Mouse (Mus musculus): ENCODE results near the gene Dad1. TPM values are rescaled to one million over a fixed set of nuclear protein-coding genes. Genes with fewer than 3 reads are reported as not detected.

Dad1 gene
- polyA plus RNA-seq, 1 experiment from 2014 or later = 466 TPM

GRCm38 (mm10) chr14:54214901-54215300 lies 39.0 kb downstream of the Dad1 start:
- H3K4me1 ChIP-seq (ENCODE audit: insufficient read depth, low read depth, low read length) = no peaks in the 10 kb centered on the region
- no peak for DNase-seq (ENCODE audit: low spot score)
- H3K9ac ChIP-seq (replicated peaks; ENCODE audit: low read depth) = no peak overlapping the region
- no peak for ATAC-seq
- H3K4me3 ChIP-seq (ENCODE audit: low read depth, low read length) = no peak overlapping the region
- TF ChIP-seq EP300 (IDR thresholded peaks at IDR 0.05) = no peak
- TF ChIP-seq CTCF (IDR thresholded peaks at IDR 0.05) = no peak
- no peak overlapping the region for H3K27ac ChIP-seq (ENCODE audit: low read length)
- 47% methylated on average over 10 of the region's 10 CpGs for WGBS
- H3K9me3 ChIP-seq (ENCODE audit: low read length) = no peaks in the 10 kb centered on the region
- no peaks in the 10 kb centered on the region for H3K36me3 ChIP-seq (ENCODE audit: insufficient read depth, low read length)
- no peaks in the 10 kb centered on the region for H3K27me3 ChIP-seq (replicated peaks; ENCODE audit: insufficient read depth, low read length)
- H3K4me2 ChIP-seq (replicated peaks; ENCODE audit: low read depth, low read length) = no peak overlapping the region

- Histone ChIP-seq H3K4me1 (ENCODE audit: insufficient read depth, low read depth, low read length) (no peaks in the 10 kb centered on the region), H3K27me3 (replicated peaks; ENCODE audit: insufficient read depth, low read length) (no peaks in the 10 kb centered on the region), H3K36me3 (ENCODE audit: insufficient read depth, low read length) (no peaks in the 10 kb centered on the region), H3K9ac (replicated peaks; ENCODE audit: low read depth) (no peak overlapping the region), H3K4me3 (ENCODE audit: low read depth, low read length) (no peak overlapping the region), H3K9me3 (ENCODE audit: low read length) (no peaks in the 10 kb centered on the region), H3K4me2 (replicated peaks; ENCODE audit: low read depth, low read length) (no peak overlapping the region), H3K27ac (ENCODE audit: low read length) (no peak overlapping the region)
- no peak for DNase-seq (ENCODE audit: low spot score)
- WGBS = 11% methylated on average over 2 of the region's 2 CpGs
- ATAC-seq = no peak
- TF ChIP-seq CTCF (IDR thresholded peaks at IDR 0.05) = no peak
- TF ChIP-seq EP300 (IDR thresholded peaks at IDR 0.05) = no peak
Observed at GRCm38 (mm10) chr14:54214477-54214876, 39.4 kb downstream of the Dad1 start.

- no peak for TF ChIP-seq CTCF (IDR thresholded peaks at IDR 0.05)
- TF ChIP-seq EP300 (IDR thresholded peaks at IDR 0.05) = no peak
- ATAC-seq (no peak), DNase-seq (ENCODE audit: low spot score) (no peak)
- H3K36me3 ChIP-seq (ENCODE audit: insufficient read depth, low read length) = no peaks in the 10 kb centered on the region
- 84% methylated on average over 2 of the region's 2 CpGs for WGBS
- H3K4me3 ChIP-seq (ENCODE audit: low read depth, low read length) = no peak overlapping the region
- H3K27me3 ChIP-seq (replicated peaks; ENCODE audit: insufficient read depth, low read length) = no peaks in the 10 kb centered on the region
- no peak overlapping the region for H3K9ac ChIP-seq (replicated peaks; ENCODE audit: low read depth)
- no peaks in the 10 kb centered on the region for H3K4me1 ChIP-seq (ENCODE audit: insufficient read depth, low read depth, low read length)
- H3K9me3 ChIP-seq (ENCODE audit: low read length) = no peaks in the 10 kb centered on the region
- no peak overlapping the region for H3K4me2 ChIP-seq (replicated peaks; ENCODE audit: low read depth, low read length)
- H3K27ac ChIP-seq (ENCODE audit: low read length) = no peak overlapping the region
Observed at GRCm38 (mm10) chr14:54213734-54214133, 40.2 kb downstream of the Dad1 start.

GRCm38 (mm10) chr14:54211755-54212154 lies 42.1 kb downstream of the Dad1 start:
- 79% methylated on average over 5 of the region's 5 CpGs for WGBS
- H3K27ac ChIP-seq (ENCODE audit: low read length) = no peak overlapping the region
- ATAC-seq = no peak
- H3K36me3 ChIP-seq (ENCODE audit: insufficient read depth, low read length) = no peaks in the 10 kb centered on the region
- H3K9me3 ChIP-seq (ENCODE audit: low read length) = no peaks in the 10 kb centered on the region
- H3K9ac ChIP-seq (replicated peaks; ENCODE audit: low read depth) = no peak overlapping the region
- H3K4me1 ChIP-seq (ENCODE audit: insufficient read depth, low read depth, low read length) = no peaks in the 10 kb centered on the region
- TF ChIP-seq EP300 (IDR thresholded peaks at IDR 0.05) (no peak), CTCF (IDR thresholded peaks at IDR 0.05) (no peak)
- no peak overlapping the region for H3K4me3 ChIP-seq (ENCODE audit: low read depth, low read length)
- no peak overlapping the region for H3K4me2 ChIP-seq (replicated peaks; ENCODE audit: low read depth, low read length)
- no peak for DNase-seq (ENCODE audit: low spot score)
- no peaks in the 10 kb centered on the region for H3K27me3 ChIP-seq (replicated peaks; ENCODE audit: insufficient read depth, low read length)

GRCm38 (mm10) chr14:54211199-54211598 lies 42.7 kb downstream of the Dad1 start:
- Histone ChIP-seq H3K27ac (ENCODE audit: low read length) (no peak overlapping the region), H3K9ac (replicated peaks; ENCODE audit: low read depth) (no peak overlapping the region), H3K4me3 (ENCODE audit: low read depth, low read length) (no peak overlapping the region), H3K4me2 (replicated peaks; ENCODE audit: low read depth, low read length) (no peak overlapping the region), H3K36me3 (ENCODE audit: insufficient read depth, low read length) (no peaks in the 10 kb centered on the region), H3K4me1 (ENCODE audit: insufficient read depth, low read depth, low read length) (no peaks in the 10 kb centered on the region), H3K27me3 (replicated peaks; ENCODE audit: insufficient read depth, low read length) (no peaks in the 10 kb centered on the region), H3K9me3 (ENCODE audit: low read length) (no peaks in the 10 kb centered on the region)
- no peak for TF ChIP-seq CTCF (IDR thresholded peaks at IDR 0.05)
- 86% methylated on average over 8 of the region's 8 CpGs for WGBS
- no peak for ATAC-seq
- DNase-seq (ENCODE audit: low spot score) = no peak

GRCm38 (mm10) chr14:54210401-54210800 lies 43.5 kb downstream of the Dad1 start:
- H3K36me3 ChIP-seq (ENCODE audit: insufficient read depth, low read length) = no peaks in the 10 kb centered on the region
- ATAC-seq (no peak), DNase-seq (ENCODE audit: low spot score) (no peak)
- no peaks in the 10 kb centered on the region for H3K9me3 ChIP-seq (ENCODE audit: low read length)
- H3K27ac ChIP-seq (ENCODE audit: low read length) = no peak overlapping the region
- no peaks in the 10 kb centered on the region for H3K27me3 ChIP-seq (replicated peaks; ENCODE audit: insufficient read depth, low read length)
- H3K4me3 ChIP-seq (ENCODE audit: low read depth, low read length) = no peak overlapping the region
- no peak overlapping the region for H3K4me2 ChIP-seq (replicated peaks; ENCODE audit: low read depth, low read length)
- H3K9ac ChIP-seq (replicated peaks; ENCODE audit: low read depth) = no peak overlapping the region
- WGBS = 97% methylated on average over 2 of the region's 2 CpGs
- TF ChIP-seq EP300 (IDR thresholded peaks at IDR 0.05) (no peak), CTCF (IDR thresholded peaks at IDR 0.05) (no peak)
- no peaks in the 10 kb centered on the region for H3K4me1 ChIP-seq (ENCODE audit: insufficient read depth, low read depth, low read length)

GRCm38 (mm10) chr14:54209932-54210331 lies 44.0 kb downstream of the Dad1 start:
- Histone ChIP-seq H3K4me2 (replicated peaks; ENCODE audit: low read depth, low read length) (no peak overlapping the region), H3K4me1 (ENCODE audit: insufficient read depth, low read depth, low read length) (no peaks in the 10 kb centered on the region), H3K9ac (replicated peaks; ENCODE audit: low read depth) (no peak overlapping the region), H3K27me3 (replicated peaks; ENCODE audit: insufficient read depth, low read length) (no peaks in the 10 kb centered on the region), H3K36me3 (ENCODE audit: insufficient read depth, low read length) (no peaks in the 10 kb centered on the region), H3K27ac (ENCODE audit: low read length) (no peak overlapping the region), H3K9me3 (ENCODE audit: low read length) (no peaks in the 10 kb centered on the region), H3K4me3 (ENCODE audit: low read depth, low read length) (no peak overlapping the region)
- DNase-seq (ENCODE audit: low spot score) (no peak), ATAC-seq (no peak)
- 68% methylated on average over 5 of the region's 5 CpGs for WGBS
- no peak for TF ChIP-seq CTCF (IDR thresholded peaks at IDR 0.05)
- TF ChIP-seq EP300 (IDR thresholded peaks at IDR 0.05) = no peak

All from lung, postnatal 0 days (tissue).